ENCODE assay signal across 8 mouse cellular contexts in genomic region chr2:156393155-156393828, GRCm38 (mm10). TPM values are rescaled to one million over a fixed set of nuclear protein-coding genes. Genes with fewer than 3 reads are reported as not detected.
DNase-seq lines count a peak whose midpoint lies in the region; ATAC-seq lines count a peak whose summit lies in the region.

No protein-coding gene starts in this region.

- no peaks in the 10 kb centered on the region for H3K36me3 ChIP-seq in heart, embryonic 15.5 days
- no peaks in the 10 kb centered on the region for H3K36me3 ChIP-seq in midbrain, embryonic 11.5 days (ENCODE audit: control insufficient read depth, insufficient read depth, low read length)

- ATAC-seq in heart, embryonic 15.5 days (replicated peaks; ENCODE audit: insufficient number of reproducible peaks, insufficient read depth, low FRiP score, low read depth), result no peak
- ATAC-seq in midbrain, embryonic 11.5 days (ENCODE audit: low FRiP score), result peak; percentile 69

- WGBS in heart, embryonic 15.5 days, result 54% methylated on average over 5 of the region's 5 CpGs
- WGBS in midbrain, embryonic 11.5 days, result 62% methylated on average over 5 of the region's 5 CpGs

- H3K9ac ChIP-seq in heart, embryonic 15.5 days, result no peak overlapping the region
- peak overlapping the region; percentile 45; the same call in 1 of the 2 replicates for H3K9ac ChIP-seq in midbrain, embryonic 11.5 days (ENCODE audit: low read length)

- peak overlapping the region; percentile 51 for H3K4me2 ChIP-seq in heart, embryonic 15.5 days
- H3K4me2 ChIP-seq in midbrain, embryonic 11.5 days, result peak overlapping the region; percentile 30

- H3K4me1 ChIP-seq in heart, embryonic 15.5 days (replicated peaks), result peaks cover 5% of the 10 kb centered on the region
- peaks cover 5% of the 10 kb centered on the region; the same call in 1 of the 2 replicates for H3K4me1 ChIP-seq in midbrain, embryonic 11.5 days (ENCODE audit: control insufficient read depth, insufficient read depth, low read length)

- no peak for DNase-seq in heart, adult 8-10 months (ENCODE audit: low spot score)
- peak; percentile 26 for DNase-seq in MN1 (ENCODE audit: low spot score)
- peak; percentile 3 to 12 for DNase-seq in heart, postnatal 10 days
- DNase-seq in midbrain, embryonic 11.5 days (ENCODE audit: low spot score, missing footprints), result peak; percentile 87
- DNase-seq in left cerebral cortex, postnatal 4 days, result no peak
- no peak for DNase-seq in left cerebral cortex, postnatal 10 days (ENCODE audit: extremely low spot score in 1 of 2, low spot score in 2 of 2)
- no peak for DNase-seq in frontal cortex, postnatal 36 days (ENCODE audit: low spot score in 2 of 2)

- peak overlapping the region; percentile 31; the same call in 1 of the 2 replicates for H3K27ac ChIP-seq in heart, embryonic 15.5 days
- no peak overlapping the region for H3K27ac ChIP-seq in midbrain, embryonic 11.5 days (ENCODE audit: low read depth, low read length)

- no peaks in the 10 kb centered on the region for H3K9me3 ChIP-seq in heart, embryonic 15.5 days (replicated peaks)
- no peaks in the 10 kb centered on the region for H3K9me3 ChIP-seq in midbrain, embryonic 11.5 days (ENCODE audit: control insufficient read depth, low read length)

- H3K27me3 ChIP-seq in heart, embryonic 15.5 days, result no peaks in the 10 kb centered on the region
- no peaks in the 10 kb centered on the region for H3K27me3 ChIP-seq in midbrain, embryonic 11.5 days (ENCODE audit: control insufficient read depth, insufficient read depth, low read length)

- intact Hi-C loops in heart, postnatal 10 days (cut with DNase I), result no loop called here
- intact Hi-C loops in left cerebral cortex, postnatal 4 days (cut with DNase I), result no loop called here
- intact Hi-C loops in left cerebral cortex, postnatal 10 days (cut with DNase I), result no loop called here

- H3K4me3 ChIP-seq in heart, embryonic 15.5 days, result peak overlapping the region; percentile 45
- peak overlapping the region; percentile 36; the same call in 1 of the 2 replicates for H3K4me3 ChIP-seq in midbrain, embryonic 11.5 days (ENCODE audit: low read depth, low read length)

RNA-seq across cellular contexts. Expression of gene Epb41l1, which starts 27.4 kb away (rescaled TPM):
- polyA plus RNA-seq in heart, embryonic 15.5 days (2015; fragmentation: Nextera tagmentation; extraction: Ambion mirVana), result 1.00 and 1.5 TPM in 2 replicates
- 1 to 10 TPM; 6.5 to 9.4 (median 7.6) TPM for total RNA-seq in heart, adult 8-10 months (2022)
- total RNA-seq in heart, postnatal 10 days (2021), result 10 to 100 TPM; 15.9 to 19.9 TPM
- polyA plus RNA-seq in midbrain, embryonic 11.5 days (2014; fragmentation: Nextera tagmentation; extraction: Ambion mirVana), result 3.1 and 3.9 TPM in 2 replicates
- total RNA-seq in left cerebral cortex, postnatal 4 days (2021), result 100 to 1,000 TPM; 229 to 236 TPM
- total RNA-seq in left cerebral cortex, postnatal 10 days (2021), result 100 to 1,000 TPM; 269 to 284 TPM

Comparison
In these comparisons a context has a peak if more than half of its experiments do, and no peak if none do; other contexts are left out.
1. DNase-seq: peak in MN1 (single experiment), heart, postnatal 10 days (2 of 2) and midbrain, embryonic 11.5 days (single experiment); none in heart, adult 8-10 months (single experiment), left cerebral cortex, postnatal 4 days (single experiment), left cerebral cortex, postnatal 10 days (0 of 2) and frontal cortex, postnatal 36 days (0 of 2).
2. RNA of gene Epb41l1, which starts 27.4 kb away (total RNA-seq): 269 to 284 TPM in left cerebral cortex, postnatal 10 days and 229 to 236 TPM in left cerebral cortex, postnatal 4 days; 15.9 to 19.9 TPM in heart, postnatal 10 days and 6.5 to 9.4 TPM in heart, adult 8-10 months; every median in the first group is over 10 times any median in the second.